Mouse (Mus musculus): ENCODE measurements around the gene Bcl3.

DNA sequence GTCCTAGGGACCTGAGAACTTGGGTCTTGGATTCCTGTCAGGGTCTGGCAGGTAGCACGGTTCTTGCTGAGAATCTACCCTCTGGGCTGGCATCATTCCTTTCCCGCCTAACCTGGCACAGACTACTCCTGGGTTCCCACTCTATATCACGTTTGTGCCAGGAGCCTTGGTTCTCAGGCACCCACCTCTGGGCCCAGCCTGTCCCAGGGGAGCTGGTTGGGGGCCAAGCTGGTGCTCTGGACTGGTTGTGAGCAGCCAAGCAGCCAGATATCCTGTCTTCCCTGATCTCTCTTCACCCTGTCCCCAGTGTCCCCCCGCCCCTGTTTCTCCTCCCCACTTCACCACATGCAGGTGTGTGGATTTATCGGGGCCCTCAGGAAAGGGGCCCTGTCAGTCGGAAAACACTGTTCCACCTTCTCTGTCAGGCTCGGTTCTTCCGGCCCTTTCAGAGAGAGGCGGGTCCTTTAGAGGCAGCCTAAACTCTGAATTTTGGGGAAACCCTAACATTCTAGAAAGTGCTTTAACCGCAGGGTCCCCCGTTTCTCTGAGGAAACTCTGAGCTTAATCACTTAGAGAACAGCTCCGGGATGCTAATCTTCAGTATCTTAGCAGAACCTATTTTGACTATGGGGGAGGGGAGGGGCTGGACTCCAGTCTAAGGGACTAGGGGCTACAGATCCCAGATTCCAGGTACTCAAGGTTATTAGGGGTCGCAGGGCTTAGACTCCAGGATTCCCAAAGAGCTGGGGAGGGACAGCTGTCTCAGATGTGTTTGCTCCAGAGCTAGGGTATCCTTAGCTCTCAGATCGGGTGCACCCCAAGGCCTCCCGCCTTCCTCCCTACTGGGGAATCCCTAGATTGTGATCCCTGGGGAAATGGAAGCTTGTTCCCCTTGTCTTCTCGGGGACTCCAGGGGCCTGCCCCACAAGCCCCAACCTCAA is 52.9 kb downstream of the Bcl3 start:
- no peak for TF ChIP-seq POLR2A (IDR thresholded peaks at IDR 0.05; ENCODE audit: borderline replicate concordance, low read depth, low read length)
- TF ChIP-seq CTCF (IDR thresholded peaks at IDR 0.05; ENCODE audit: low read depth, low read length) = no peak

All from bone marrow macrophage, adult 2 months (primary cell).